Mouse (Mus musculus) layer of hippocampus, adult 9-11 months (tissue): ENCODE data around the gene Igsf9.

ENCODE experiments used
- DNase-seq: peaks from one replicate; pipeline ENCODE4 v3.0.0; 2022

The Igsf9 gene

DNA sequence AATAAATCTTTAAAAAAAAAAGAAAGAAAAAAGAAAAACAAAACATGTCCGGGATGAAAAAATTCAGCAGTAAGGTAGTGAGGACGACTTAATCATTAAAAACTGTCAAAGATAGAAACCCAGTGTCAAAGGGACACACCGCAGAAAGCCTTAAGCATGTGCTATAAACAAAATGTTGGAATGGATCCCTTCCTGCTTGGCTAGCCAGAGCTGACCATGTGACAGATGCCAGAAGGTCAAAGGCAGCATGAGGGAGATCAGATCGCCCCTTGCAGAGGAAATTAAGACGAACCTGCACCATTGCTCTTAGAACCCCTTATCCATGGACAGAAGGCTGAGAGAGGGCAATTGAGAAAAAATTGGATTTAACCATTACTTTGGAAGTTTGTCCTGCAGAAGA is 12.2 kb upstream of the Igsf9 start:
- no peak for DNase-seq

GRCm38 (mm10) chr1:172469810-172470448 is 11.7 kb upstream of the Igsf9 start:
- no peak for DNase-seq

GRCm38 (mm10) chr1:172472909-172473308 is 8.7 kb upstream of the Igsf9 start:
- DNase-seq, result no peak

GRCm38 (mm10) chr1:172474196-172474595 is 7.4 kb upstream of the Igsf9 start:
- DNase-seq, result no peak

GRCm38 (mm10) chr1:172475054-172475741 is 6.4 kb upstream of the Igsf9 start, which contains the start of gene Slamf9:
Slamf9 (plus strand) TSS chr1:172475358.
- peak; percentile 63 for DNase-seq

DNA sequence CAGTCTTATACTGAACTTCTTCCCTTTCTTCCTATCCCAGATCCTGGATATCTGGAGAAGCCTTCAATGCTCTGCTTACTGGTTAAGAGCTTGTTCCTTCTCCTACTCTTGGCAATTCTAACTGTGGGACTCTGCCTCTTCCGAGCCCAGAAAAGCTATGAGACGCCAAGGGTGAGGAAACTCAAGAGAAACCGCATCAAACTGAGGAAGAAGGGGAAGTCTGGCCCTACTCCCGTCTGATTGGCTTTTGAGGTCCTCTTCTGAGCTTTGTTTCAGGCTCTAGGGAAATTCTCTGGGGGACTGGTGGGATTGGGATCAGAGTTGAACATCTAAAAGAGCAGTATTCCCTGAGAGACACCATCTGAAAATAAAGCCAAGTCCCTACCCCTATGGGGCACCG is 3.6 kb upstream of the Igsf9 start:
- DNase-seq, result no peak

- no peak for DNase-seq
Observed at GRCm38 (mm10) chr1:172480376-172480775, 1.2 kb upstream of the Igsf9 start.

DNA sequence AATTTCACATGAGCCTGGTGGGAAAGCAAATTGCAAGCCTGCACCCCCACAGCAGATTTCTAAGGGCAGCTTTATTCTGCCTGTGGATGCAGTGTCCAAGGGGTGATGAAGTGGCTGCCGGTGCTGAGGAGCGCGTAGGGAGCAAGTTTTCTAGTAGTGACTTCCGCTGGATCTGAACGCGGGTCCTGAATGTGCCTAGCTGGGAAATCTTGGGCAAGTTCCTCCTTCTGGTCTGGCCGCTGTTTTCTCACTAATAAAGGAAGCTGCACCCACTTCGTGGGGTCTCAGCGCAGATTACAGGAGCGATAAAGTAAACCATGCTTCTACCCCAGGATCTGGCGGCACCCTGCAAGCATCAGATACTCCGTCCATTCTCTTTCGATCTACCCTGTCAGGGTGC is 477 bp upstream of the Igsf9 start:
- DNase-seq, result no peak

DNA sequence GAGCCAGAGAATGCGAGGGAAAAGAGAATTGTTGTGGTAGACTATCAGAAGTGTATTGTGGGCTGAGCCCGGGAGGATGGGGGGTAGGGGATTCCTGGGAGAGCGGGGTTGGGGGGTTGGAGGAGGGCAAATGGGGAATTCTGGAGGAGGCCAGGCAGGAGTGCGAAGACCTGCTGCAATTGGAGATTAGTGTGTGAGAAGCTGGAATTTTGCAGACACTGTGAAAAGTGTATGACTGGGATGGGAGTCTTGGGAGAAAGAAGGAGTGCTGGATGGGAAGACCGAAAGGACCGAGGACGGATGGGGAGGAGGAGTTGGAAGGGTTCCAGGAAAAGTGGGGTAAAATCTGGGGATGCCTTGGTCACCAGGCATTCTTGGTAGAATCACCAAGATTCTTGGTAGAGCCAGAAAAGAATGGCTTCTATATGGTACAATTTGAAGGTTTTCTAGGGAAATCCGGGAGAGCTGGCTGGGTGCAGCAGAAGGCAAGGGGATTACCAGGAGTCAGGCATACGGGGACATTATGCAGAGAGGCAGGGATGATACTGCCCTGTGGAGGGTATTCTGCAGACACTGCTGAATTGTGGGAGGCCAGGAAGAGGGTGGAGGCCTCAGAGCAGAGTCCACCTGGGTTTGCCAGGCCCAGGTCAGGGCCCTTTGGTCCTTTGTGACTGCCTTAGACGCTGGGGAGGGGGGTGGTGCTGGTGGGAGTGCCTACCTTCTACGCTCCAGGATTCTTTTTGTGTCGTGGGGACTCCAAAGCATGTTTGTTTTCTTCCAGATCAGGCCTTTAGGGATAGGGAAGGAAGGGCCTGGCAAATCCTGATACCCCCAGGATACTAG is 1.2 kb downstream of the Igsf9 start:
- no peak for DNase-seq

DNA sequence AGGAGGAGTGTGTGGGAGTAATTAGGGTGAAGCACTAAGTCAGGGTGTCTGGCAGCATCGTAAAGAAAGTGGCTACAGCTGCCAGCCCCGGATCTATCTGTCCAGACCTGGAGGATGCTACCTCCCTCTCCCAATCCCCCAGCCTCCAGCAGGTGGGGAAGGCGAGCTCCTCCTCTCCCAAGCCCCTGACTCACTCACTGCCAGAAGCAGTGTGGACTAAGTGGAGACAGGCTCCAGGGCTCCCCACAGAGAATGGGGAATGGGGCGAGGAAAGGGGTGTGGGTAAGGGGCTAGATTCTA is 1.7 kb downstream of the Igsf9 start:
- DNase-seq, result no peak

DNA sequence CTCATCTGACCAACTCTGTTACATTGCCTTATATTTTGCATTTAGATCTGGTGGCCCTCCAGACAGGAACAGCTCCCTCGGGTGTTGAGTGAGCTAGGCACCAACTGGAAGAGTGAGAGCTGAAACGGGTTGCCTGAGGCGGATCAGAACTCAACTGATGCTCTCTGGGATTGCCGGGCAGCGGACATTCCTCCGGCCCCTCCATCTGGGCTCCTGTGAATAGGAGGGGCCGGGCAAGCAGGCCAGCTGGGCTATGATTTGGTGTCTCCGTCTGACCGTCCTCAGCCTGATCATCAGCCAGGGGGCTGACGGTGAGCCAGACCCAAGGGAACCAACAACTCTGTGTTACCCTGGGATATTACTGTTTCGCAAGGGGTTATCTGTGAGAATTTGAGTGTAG is 2.6 kb downstream of the Igsf9 start:
- no peak for DNase-seq

GRCm38 (mm10) chr1:172484671-172485070 is 3.1 kb downstream of the Igsf9 start:
- no peak for DNase-seq

DNA sequence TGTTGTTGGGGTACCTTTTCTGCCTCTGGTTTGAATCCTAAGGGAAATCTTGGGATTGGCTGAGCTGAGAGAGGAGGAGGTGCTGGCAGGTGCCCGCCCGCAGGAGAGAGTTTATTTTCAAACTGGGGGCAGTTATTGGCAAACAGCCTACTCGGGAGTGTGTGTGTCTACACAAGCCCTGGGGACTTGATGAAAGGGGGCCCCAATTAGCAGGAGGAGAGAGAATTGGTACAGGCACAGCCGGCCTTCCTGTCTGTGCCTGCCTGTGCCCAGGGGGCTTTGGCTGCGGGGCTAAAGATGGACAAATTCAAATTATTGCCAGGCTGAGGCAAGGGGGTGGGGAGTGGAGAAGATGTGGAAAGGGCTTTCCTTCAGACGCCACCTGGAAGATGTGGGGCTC is 4.2 kb downstream of the Igsf9 start:
- no peak for DNase-seq

GRCm38 (mm10) chr1:172486236-172486635 is 4.6 kb downstream of the Igsf9 start:
- no peak for DNase-seq

DNA sequence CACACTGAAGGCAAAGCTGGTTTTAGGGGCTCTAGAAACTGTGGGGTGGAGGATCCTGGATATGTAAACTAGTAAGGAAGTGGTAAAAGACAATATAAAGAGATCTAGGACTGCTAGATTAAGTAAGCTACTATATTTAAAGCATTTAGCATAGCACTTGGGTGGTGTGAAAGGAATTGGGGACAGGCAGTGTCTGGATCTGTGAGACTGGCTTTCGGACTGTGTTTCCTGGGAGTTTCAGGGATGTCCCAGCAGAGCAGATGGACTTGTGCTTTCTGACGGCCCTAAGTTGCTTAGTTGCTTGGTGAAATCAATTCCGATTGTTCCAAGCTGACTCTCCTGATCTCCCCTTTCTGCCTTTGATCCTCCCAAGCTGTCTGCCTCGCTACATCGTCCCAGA is 5.1 kb downstream of the Igsf9 start:
- no peak for DNase-seq

DNA sequence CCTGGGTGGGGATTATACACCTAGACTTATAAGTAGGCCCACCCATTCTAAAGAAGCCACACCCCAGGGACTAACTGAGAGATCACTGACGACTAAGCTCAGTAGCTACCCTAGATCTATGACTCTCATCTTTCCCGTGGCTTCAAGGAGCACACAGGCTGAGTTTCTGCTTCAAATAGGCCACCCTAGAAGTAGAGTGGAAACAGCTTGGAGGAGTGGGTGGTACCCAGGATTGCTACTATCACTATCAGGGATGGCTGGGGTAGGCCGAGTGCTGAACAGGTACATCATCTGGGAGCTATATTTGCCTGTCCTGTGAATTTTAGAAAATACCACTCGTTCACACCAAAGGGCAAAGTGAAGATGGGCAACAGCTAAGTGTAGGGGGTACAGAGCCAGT is 6.3 kb downstream of the Igsf9 start:
- DNase-seq, result no peak

- DNase-seq, result no peak
Observed at GRCm38 (mm10) chr1:172488831-172489230, 7.2 kb downstream of the Igsf9 start.

GRCm38 (mm10) chr1:172489585-172490250 is 8.1 kb downstream of the Igsf9 start:
- no peak for DNase-seq

- peak; percentile 68 for DNase-seq
Observed at GRCm38 (mm10) chr1:172490261-172490661, 8.7 kb downstream of the Igsf9 start.

- DNase-seq, result no peak
Observed at GRCm38 (mm10) chr1:172492047-172492446, 10.5 kb downstream of the Igsf9 start.

- DNase-seq, result no peak
Observed at GRCm38 (mm10) chr1:172493516-172493915, 11.9 kb downstream of the Igsf9 start.

- DNase-seq, result no peak
Observed at GRCm38 (mm10) chr1:172496030-172496429, 14.4 kb downstream of the Igsf9 start.

DNA sequence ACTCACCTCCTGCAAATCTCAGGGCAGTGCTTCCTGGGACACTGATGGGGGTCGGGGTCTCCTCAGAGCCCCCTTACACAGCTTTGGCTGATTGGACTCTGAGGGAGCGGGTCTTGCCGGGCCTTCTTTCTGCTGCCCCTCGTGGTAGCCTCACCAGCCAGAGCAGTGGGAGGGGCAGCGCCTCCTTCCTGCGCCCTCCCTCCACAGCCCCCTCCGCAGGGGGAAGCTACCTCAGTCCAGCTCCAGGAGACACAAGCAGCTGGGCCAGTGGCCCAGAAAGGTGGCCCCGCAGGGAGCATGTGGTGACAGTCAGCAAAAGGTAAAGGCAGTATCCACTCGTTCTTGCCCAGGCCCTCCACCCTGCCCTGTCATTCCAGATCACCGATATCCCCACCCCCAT is 15.8 kb downstream of the Igsf9 start:
- DNase-seq, result no peak
